Mouse (Mus musculus) cerebellum, adult (tissue): ENCODE measurements around the gene Secisbp2l.

Source experiments
- ATAC-seq: cut with Nextera tagmentation; 2 replicates; pipeline ENCODE4 v1.9.2; 2017; ENCODE audit warnings: mild to moderate bottlenecking, moderate library complexity, mixed read lengths; ENCODE audit not compliant: insufficient number of reproducible peaks, low FRiP score, low TSS enrichment

Secisbp2l gene

GRCm38 (mm10) chr2:125785021-125785420, 2.4 kb upstream of the Secisbp2l start:
- ATAC-seq, result no peak

GRCm38 (mm10) chr2:125784392-125784791, 1.7 kb upstream of the Secisbp2l start:
- no peak for ATAC-seq

DNA sequence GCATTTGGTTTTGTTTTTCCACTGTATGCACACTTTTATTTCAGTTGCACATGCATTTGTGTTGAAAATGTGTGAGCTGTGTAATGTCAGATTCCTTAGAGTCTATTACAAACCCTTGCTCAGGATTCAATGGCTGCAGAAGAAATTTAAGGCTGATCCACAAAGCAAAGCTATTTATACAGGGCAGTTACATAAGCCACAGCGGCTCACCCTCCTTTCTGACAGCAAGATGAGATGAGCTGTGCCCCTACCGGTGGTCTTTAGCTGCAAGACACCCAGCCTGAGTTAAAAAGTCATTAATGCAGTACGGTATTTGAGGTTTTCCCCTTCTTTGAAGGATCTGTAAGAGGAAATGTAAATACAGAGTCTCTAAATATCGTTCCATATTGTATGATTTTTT, 1.2 kb upstream of the Secisbp2l start:
- no peak for ATAC-seq

GRCm38 (mm10) chr2:125781978-125782718, 522 bp downstream of the Secisbp2l start:
- ATAC-seq, result no peak

- no peak for ATAC-seq
These were observed 1.7 kb downstream of the Secisbp2l start for GRCm38 (mm10) chr2:125781006-125781405.

DNA sequence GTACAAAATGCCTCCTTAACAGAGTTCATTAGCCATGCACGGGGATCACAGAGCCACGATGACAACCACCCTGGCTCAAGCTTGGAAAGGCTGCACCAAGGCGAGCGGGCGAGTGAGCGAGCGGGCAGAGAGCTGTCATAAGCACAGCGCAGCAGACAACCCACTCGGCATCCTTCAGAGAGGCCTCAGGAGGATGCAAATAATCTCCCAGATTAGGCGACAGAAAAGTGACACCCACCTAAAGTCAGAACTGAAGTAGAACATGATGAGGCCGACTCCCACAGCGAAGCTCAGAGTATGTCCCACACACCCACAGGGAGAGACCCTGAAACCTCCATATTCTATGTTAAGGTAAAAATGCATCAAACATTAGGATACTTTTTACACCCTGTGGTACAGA, 4.3 kb downstream of the Secisbp2l start:
- ATAC-seq, result no peak

- no peak for ATAC-seq
These were observed 5.7 kb downstream of the Secisbp2l start for GRCm38 (mm10) chr2:125777018-125777417.

GRCm38 (mm10) chr2:125775661-125776060, 7.0 kb downstream of the Secisbp2l start:
- no peak for ATAC-seq

GRCm38 (mm10) chr2:125774846-125775245, 7.8 kb downstream of the Secisbp2l start:
- ATAC-seq, result no peak

- ATAC-seq, result 0 out of 2 replicates have a peak, but pooled peaks have one; percentile 36
These were observed 17.6 kb downstream of the Secisbp2l start for GRCm38 (mm10) chr2:125765029-125765428.

DNA sequence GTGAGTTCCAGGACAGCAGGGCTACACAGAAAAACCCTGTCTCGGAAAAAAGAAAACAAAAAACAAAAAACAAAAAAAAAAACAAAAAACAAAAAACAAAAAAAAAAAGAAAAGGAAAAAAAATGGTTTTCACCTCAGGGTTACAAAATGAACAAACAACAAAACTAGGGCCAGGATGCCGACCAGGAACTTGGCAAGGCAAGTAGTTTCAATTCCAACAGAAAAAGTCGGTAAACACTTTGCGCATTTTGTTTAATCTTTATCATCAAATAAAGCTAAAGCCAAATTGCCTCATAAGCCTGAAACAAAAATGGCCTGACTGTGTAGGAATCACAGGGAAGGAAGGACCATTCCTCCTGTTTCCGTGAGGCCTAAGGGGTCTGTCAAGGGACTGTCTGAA, 18.1 kb downstream of the Secisbp2l start:
- no peak for ATAC-seq

DNA sequence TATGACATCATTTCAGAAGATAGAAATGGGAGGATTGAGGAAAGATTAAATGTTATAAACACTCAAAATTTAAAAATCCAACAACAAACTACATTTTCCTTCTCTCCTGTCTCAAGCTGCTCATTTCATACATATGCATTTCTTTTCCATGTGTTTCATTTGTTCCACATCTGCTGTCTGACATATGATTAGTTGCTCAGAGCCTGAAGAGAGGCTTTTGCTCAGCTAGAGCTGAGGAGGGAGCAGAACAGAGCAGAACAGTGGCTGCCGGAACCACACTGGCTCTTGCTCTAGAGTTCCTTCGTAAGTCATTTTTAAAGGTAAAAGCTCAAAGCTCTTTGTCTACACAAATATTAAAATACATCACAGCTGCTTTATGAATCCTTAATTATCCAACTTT, 33.3 kb downstream of the Secisbp2l start:
- ATAC-seq, result no peak

- ATAC-seq, result no peak
These were observed 43.3 kb downstream of the Secisbp2l start for GRCm38 (mm10) chr2:125739338-125739737.

DNA sequence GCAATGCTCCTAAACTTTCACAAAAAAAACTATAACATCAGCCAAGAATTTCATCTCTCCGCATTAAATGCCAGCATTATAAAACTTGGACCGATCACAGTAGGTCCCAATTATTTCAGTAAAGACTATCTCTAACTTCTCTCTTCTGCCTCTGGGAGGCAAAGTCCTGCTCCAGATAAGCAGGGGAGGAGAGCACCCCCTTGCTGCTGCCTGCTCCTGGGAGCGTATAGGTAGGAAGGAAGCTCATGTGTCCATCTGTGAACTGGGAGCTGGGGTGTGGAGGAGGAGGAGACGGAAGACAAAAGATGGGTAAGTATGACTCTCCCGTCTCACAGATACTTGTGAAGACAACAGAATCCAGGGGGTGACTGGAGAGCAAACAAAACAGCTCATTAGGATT, 44.0 kb downstream of the Secisbp2l start:
- ATAC-seq, result no peak

DNA sequence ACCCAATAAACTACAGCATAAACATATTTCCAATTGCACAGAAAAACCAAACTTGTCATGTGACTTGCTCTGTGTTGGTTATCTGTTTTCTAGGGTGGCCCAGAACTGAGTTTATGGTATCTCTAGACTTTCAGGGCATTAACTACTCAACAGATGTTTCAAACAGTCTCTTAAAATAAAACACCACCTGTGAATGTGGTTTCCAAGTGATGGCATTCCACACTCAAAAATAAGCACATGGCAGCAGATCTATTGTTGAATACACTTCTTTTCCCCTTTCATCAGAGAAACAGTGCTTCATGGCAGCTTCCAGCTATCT, 46.7 kb downstream of the Secisbp2l start:
- ATAC-seq, result no peak

GRCm38 (mm10) chr2:125735333-125736024, 47.2 kb downstream of the Secisbp2l start:
- ATAC-seq, result no peak

GRCm38 (mm10) chr2:125734741-125735140, 47.9 kb downstream of the Secisbp2l start:
- ATAC-seq, result no peak

GRCm38 (mm10) chr2:125731763-125732560, 50.7 kb downstream of the Secisbp2l start:
- ATAC-seq, result peak; percentile 93

GRCm38 (mm10) chr2:125724546-125725114, 58.0 kb downstream of the Secisbp2l start:
- ATAC-seq, result peak; percentile 32; the same call in 1 of the 2 replicates

- ATAC-seq, result peak; percentile 11; the same call in 1 of the 2 replicates
These were observed 58.6 kb downstream of the Secisbp2l start, which contains the start of gene Shc4 for GRCm38 (mm10) chr2:125724086-125724430. Shc4 (minus strand) TSS chr2:125724148.
